Mouse (Mus musculus) bone marrow macrophage, adult 2 months (primary cell): Measurements from ENCODE around the gene Hes2.

Experiments used
- CTCF ChIP-seq: IDR thresholded peaks from 2 replicates; pipeline ENCODE4 v1.5.1; 2012; ENCODE audit warnings: low read depth, mild to moderate bottlenecking, low read length, moderate library complexity
- POLR2A ChIP-seq: IDR thresholded peaks from 2 replicates; pipeline ENCODE4 v1.6.1; 2012; ENCODE audit warnings: mild to moderate bottlenecking, low read depth, low read length, borderline replicate concordance

GRCm38 (mm10) chr4:152130771-152131653 is 27.7 kb upstream of the Hes2 start:
- TF ChIP-seq POLR2A (no peak), CTCF (no peak)
